Mouse (Mus musculus): ENCODE results near the gene Ankrd61. TPM values are rescaled to one million over a fixed set of nuclear protein-coding genes. Genes with fewer than 3 reads are reported as not detected.

Ankrd61 gene
- 0.52 TPM for polyA plus RNA-seq (2017; shearing (Covaris generic))

DNA sequence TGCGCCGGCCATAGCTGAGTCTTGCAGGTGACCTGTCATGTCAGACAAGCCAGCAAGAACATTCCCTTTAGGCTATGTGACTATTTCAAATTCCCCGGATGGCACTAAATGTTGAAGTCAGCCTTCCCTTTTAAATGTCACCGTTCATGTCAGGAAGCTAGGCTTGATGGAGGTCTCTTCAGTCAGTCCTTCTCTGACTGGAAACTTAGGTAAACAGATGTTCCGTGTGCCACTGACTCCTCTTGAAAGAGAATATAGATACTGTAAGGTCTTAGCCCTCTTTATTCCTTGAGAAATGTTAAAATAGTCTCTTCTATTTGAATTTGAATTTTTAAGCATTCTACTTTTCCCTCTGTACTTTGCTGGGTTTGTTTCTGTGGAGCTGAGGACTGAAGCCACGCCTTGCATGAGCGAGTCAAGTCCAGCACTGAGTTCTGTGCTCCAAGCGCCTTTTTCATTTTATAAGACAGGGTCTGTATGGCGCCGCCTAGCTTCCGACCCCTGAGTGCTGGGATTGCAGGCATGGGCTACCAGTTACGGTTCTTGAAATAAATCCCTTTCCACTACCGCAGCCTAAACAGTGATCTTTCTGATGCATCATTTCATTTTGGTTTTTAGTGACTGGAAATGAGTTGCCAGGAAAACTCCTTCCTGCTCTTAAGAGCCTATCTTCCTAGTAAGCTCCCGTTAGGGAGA lies at the start of gene Ankrd61:
TSS of gene Ankrd61 (minus strand) at position 51 of the 696 bp plus-strand sequence.

DNA sequence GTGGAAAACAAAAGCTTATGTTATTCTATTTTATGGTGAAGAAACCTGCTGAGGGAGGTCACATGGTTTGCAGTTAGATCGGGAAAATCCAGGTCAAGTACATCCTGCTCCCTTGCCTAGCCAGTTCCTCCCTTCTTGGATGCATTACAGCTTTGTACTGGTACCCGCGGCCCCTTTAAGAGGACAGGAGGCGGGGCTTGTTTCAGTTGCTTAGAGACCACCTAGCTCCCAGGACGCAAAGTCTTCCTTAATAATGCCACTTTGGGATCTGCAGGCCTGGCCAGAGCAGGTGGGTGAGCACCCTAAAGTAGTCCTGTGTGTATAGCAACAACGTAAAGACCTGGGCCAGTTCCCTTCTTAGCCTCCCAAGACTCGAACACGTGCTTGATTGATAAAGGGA lies 35.3 kb upstream of the Ankrd61 start, which contains the start of gene Rsph10b:
TSS of gene Rsph10b (plus strand) at position 205 of the 400 bp plus-strand sequence.

DNA sequence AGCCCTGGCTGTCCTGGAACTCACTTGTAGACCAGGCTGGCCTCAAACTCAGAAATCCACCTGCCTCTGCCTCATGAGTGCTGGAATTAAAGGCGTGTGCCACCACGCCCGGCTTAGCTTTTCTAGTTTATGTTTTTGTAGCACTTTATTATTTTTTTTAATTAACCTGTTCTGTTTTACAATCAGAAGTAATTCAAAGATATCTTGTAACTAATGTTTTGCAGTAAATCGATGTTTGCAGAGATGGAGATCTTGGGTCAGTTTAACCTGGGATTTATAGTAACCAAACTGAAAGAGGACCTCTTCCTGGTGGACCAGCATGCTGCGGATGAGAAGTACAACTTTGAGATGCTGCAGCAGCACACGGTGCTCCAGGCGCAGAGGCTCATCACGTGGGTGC lies 30.4 kb upstream of the Ankrd61 start, which contains the start of gene Gm42421:
TSS of gene Gm42421 (plus strand) at position 301 of the 400 bp plus-strand sequence.

DNA sequence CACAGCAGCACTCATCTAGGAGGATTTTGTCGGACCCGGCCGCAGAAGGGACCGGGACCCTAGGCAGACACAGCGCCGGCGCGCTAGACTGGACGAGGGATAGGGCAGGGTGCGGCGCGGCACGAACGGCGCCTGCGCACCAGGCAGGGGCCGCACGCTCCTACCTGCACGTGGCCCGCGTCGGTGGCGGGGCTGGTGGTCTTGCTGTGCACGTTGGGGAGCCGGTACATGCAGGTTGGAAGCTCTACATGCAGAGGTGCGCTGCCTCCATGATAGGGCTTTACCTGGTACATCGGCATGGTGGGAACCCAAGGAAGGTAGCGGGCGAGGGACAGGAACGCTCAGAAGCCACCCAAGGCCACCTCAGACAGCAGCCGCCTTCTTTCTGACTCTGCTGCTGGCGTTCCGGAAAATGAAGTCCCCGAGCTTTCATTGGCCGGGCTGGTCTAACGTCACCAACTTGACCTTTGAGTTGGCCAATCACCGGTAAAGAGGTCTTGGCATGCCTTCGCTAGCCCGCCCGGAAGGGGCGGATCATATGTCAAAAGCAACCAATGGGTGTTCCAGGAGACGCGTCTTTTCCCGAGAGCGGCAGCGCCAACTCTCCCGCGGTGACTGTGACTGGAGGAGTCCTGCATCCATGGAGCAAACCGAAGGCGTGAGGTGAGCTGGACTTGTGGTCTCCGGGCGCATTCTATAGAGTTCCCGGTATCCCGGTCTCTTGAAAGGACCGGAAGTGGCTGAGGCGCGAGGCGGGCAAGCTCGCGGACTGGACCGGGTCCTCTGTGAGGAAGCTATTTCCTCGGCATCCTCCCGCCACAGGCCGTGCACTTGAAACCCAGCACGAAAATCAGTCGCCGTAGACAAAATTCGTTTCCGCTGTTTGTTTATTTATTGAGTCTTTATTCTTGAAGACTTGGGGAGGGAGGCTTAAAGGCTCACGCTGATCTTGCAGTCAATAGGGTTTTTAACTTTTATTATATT lies 12.2 kb upstream of the Ankrd61 start, which contains the start of the genes Aimp2 and Pms2:
TSS of gene Aimp2 (minus strand) at position 431 of the 984 bp plus-strand sequence.
TSS of gene Pms2 (plus strand) at position 548 of the 984 bp plus-strand sequence.

Other genes with a start within 250 kb of the Ankrd61 start
- gene Usp42, start 165.4 kb downstream of the Ankrd61 start, polyA plus RNA-seq (2017; shearing (Covaris generic)), result 15.9 TPM
- 77.4 TPM for gene Eif2ak1, start 79.9 kb downstream of the Ankrd61 start, polyA plus RNA-seq (2017; shearing (Covaris generic))
- 51.5 TPM for gene Aimp2, start 12.2 kb upstream of the Ankrd61 start, polyA plus RNA-seq (2017; shearing (Covaris generic))
- 37.6 TPM for gene Pms2, start 12.3 kb upstream of the Ankrd61 start, polyA plus RNA-seq (2017; shearing (Covaris generic))
- gene Gm42421, start 30.5 kb upstream of the Ankrd61 start, polyA plus RNA-seq (2017; shearing (Covaris generic)), result 1.4 TPM
- 0.80 TPM for gene Rsph10b, start 35.4 kb upstream of the Ankrd61 start, polyA plus RNA-seq (2017; shearing (Covaris generic))
- gene Ccz1, start 117.2 kb upstream of the Ankrd61 start, polyA plus RNA-seq (2017; shearing (Covaris generic)), result 61.3 TPM
- not detected for gene Ocm, start 129.0 kb upstream of the Ankrd61 start, polyA plus RNA-seq (2017; shearing (Covaris generic))
- gene Lmtk2, start 202.8 kb upstream of the Ankrd61 start, polyA plus RNA-seq (2017; shearing (Covaris generic)), result 4.0 TPM